Mouse (Mus musculus) cortical plate, adult 2 months (tissue): ENCODE data around the gene Cracr2b. TPM values are rescaled to one million over a fixed set of nuclear protein-coding genes. Genes with fewer than 3 reads are reported as not detected.

Experiments
- H3K27ac ChIP-seq: fragments of 200-500 bp; 2 replicates; pipeline ENCODE4 v1.5.1; 2012; ENCODE audit warnings: low read length, control low read depth, inconsistent platforms; ENCODE audit not compliant: insufficient read depth
- H3K4me1 ChIP-seq: fragments of 200-500 bp; 2 replicates; pipeline ENCODE4 v1.6.1; 2011; ENCODE audit warnings: low read length; ENCODE audit not compliant: control insufficient read depth, insufficient read depth
- H3K4me3 ChIP-seq: fragments of 200-500 bp; 2 replicates; pipeline ENCODE4 v1.5.1; 2011; ENCODE audit warnings: mild to moderate bottlenecking, low read length, control low read depth; ENCODE audit not compliant: insufficient read depth
- CTCF ChIP-seq: fragments of 200-500 bp; IDR thresholded peaks from 2 replicates; pipeline ENCODE4 v1.5.1; 2011; ENCODE audit warnings: mild to moderate bottlenecking, control low read depth, low read length; ENCODE audit not compliant: insufficient read depth; ENCODE audit errors: extremely low read depth
- POLR2A ChIP-seq: fragments of 200-500 bp; IDR thresholded peaks from 2 replicates; pipeline ENCODE4 v1.6.1; 2011; ENCODE audit warnings: mild to moderate bottlenecking, low read length, control low read depth; ENCODE audit not compliant: insufficient read depth; ENCODE audit errors: extremely low read depth
- polyA plus RNA-seq: library from polyadenylated mRNA; depleted of rRNA; stranded (reverse); fragments of >200 nt; gene quantifications from 2 replicates; pipeline ENCODE4 v1.2.3, GENCODE M21; 2012; rRNA removed

Gene Cracr2b
- polyA plus RNA-seq, 1 experiment: 4.8 TPM

DNA sequence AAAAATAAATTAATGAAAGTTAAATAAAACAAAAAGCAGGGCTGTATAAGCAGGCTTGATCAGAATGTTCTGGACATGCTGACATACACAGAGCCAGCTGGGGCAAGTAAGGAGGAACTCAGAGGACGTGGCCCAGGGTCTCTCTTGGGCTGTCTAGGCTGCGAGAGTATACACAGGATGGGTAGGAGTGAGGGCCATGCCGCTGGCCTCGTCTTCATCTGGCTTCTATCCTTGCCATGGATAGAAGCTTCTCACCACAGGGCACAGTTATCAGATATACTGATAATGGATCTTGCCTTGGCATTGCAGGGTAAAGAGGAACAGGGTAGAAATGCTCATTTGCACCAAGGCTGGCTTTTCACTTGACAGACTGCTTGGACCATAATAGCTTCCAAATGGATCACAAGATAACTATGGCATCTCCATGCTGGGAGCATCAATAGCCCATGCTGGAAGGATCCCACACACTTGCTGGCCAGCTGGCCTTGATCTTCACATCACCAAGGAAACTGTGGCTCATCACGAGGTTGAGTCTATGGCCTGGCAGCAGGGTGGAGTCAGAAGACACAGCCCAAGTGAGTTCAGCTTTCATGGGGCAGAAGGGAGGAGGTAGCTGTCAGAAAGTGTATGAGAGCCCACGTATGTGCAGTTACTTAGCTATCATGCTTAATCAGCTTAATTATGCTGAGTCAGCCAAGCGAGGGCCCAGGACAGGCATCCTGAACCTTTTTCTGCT is 41.1 kb downstream of the Cracr2b start:
- no peak for TF ChIP-seq CTCF
- no peak for TF ChIP-seq POLR2A
- H3K4me1 ChIP-seq: no peaks in the 10 kb centered on the region
- no peak overlapping the region for H3K4me3 ChIP-seq
- H3K27ac ChIP-seq: no peak overlapping the region

DNA sequence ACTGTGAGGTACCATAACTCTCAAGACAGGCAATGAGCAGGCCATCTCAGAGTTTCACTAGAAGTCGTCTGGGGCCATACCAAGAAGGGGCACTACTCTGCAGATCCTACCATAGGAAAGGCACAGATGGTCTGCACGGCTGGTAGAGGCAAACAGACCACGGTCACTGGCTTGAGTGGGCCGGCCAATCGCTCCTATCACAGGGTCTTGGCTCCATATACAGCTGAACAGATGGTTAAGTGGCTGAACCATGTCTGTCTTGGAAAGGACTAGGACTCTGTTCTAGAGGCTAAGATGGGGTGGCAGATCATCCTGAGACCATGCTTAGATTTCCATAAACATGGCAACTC is 41.6 kb downstream of the Cracr2b start:
- H3K4me3 ChIP-seq: no peak overlapping the region
- TF ChIP-seq POLR2A (no peak), CTCF (no peak)
- no peak overlapping the region for H3K27ac ChIP-seq
- H3K4me1 ChIP-seq: no peaks in the 10 kb centered on the region

DNA sequence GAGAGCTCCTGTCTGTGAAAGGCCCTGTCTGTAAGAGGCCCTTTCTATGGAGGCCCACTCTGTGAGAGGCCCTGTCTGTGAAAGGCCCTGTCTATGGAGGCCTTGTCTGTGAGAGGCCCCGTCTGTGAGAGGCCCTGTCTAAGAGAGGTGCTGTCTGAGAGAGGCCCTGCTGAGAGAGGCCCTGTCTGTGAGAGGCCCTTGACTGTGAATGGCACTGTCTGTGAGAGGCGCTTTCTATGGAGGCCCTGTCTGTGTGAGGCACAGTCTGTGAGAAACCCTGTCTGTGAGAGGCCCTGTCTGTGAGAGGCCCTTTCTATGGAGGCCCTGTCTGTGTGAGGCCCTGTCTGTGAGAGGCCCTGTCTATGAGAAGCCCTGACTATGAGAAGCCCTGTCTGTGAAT is 45.4 kb downstream of the Cracr2b start:
- Histone ChIP-seq H3K4me3 (no peak overlapping the region), H3K4me1 (peaks cover 2% of the 10 kb centered on the region; the same call in 1 of the 2 replicates), H3K27ac (no peak overlapping the region)

DNA sequence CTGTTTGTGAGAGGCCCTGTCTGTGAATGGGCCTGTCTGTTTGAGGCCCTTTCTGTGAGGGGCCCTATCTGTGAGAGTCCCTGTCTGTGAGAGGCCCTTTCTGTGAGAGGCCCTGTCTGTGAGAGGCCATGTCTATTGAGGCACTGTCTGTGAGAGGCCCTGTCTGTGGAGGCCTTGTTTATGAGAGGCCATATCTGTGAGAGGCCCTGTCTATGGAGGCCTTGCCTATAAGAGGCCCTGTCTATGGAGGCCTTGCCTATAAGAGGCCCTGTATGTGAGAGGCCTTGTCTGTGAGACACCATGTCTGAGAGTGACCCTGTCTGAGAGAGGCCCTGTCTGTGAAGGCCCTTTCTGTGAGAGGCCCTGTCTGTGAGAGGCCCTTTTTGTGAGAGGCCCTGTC is 47.3 kb downstream of the Cracr2b start:
- TF ChIP-seq CTCF (no peak), POLR2A (no peak)
- H3K27ac ChIP-seq: no peak overlapping the region
- peaks cover 2% of the 10 kb centered on the region; the same call in 1 of the 2 replicates for H3K4me1 ChIP-seq
- H3K4me3 ChIP-seq: no peak overlapping the region

More for the DNA sequence above, 45.4 kb downstream of the Cracr2b start:
- no peak for TF ChIP-seq POLR2A

DNA sequence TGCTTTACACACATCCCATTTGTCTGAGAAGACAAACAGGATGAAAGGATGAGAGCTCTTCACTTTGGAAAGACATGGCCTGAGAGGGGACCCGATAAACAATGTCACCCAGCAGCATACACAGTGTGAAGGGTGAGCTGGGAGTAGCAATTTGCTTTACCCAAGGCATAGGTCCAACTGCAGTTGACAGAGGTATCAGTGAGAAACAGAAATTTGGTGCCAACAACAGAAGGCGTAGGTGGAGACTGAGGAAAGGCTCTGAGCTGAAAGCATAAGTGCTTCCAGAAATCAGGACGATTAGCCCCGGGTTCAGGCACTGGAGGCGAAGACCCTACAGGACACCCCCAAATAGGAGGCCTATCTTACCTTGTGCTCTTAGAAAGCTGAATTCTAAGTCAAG is 49.3 kb downstream of the Cracr2b start:
- no peak overlapping the region for H3K27ac ChIP-seq
- peaks cover 2% of the 10 kb centered on the region; the same call in 1 of the 2 replicates for H3K4me1 ChIP-seq
- TF ChIP-seq POLR2A: no peak
- no peak for TF ChIP-seq CTCF

DNA sequence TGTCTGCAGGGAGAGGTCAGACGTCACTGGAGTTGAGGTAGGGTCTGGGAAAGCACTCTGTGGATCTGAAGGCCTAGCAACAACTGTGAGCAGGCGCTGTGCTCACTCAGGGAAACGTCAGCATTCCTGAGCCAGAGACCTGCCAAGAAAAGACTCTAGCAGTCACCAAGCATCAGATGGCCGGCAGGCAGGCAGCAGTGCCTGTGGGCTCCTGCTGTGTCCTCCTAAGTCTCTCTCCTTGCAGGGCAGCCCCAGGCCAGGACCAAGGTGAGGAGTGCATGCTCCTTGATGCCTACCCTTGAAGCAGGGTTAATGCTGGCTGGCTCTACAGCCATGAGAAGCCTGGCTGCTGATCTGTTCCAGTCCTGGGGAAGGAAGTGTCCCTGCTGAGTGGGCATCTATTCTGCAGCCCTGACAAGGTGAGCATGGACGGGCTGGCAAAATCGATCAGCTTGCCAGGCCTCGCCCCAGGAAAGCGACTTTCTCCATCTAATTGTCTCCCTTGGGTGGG is 49.8 kb downstream of the Cracr2b start:
- no peak for TF ChIP-seq CTCF
- no peak for TF ChIP-seq POLR2A

More for the DNA sequence above, 49.3 kb downstream of the Cracr2b start:
- H3K4me3 ChIP-seq: no peak overlapping the region

More for the DNA sequence above, 49.8 kb downstream of the Cracr2b start:
- Histone ChIP-seq H3K4me3 (no peak overlapping the region), H3K4me1 (peaks cover 2% of the 10 kb centered on the region; the same call in 1 of the 2 replicates), H3K27ac (no peak overlapping the region)

Other genes with a start within 250 kb of the Cracr2b start
- gene Lmntd2, start 247.0 kb upstream of the Cracr2b start, polyA plus RNA-seq: 0.17 and 0.27 TPM in 2 replicates
- gene Rassf7, start 245.2 kb upstream of the Cracr2b start, polyA plus RNA-seq: 1.5 and 2.2 TPM in 2 replicates
- 24.3 and 26.0 TPM in 2 replicates for gene Phrf1, start 232.3 kb upstream of the Cracr2b start, polyA plus RNA-seq
- gene Irf7, start 194.6 kb upstream of the Cracr2b start, polyA plus RNA-seq: 6.8 and 7.5 TPM in 2 replicates
- gene Cdhr5, start 184.3 kb upstream of the Cracr2b start, polyA plus RNA-seq: 0.04 TPM in 1 of 2 replicates, not detected in the other
- gene Sct, start 182.0 kb upstream of the Cracr2b start, polyA plus RNA-seq: 0.27 and 0.38 TPM in 2 replicates
- gene Drd4, start 169.1 kb upstream of the Cracr2b start, polyA plus RNA-seq: 0.42 and 0.50 TPM in 2 replicates
- gene Deaf1, start 133.4 kb upstream of the Cracr2b start, polyA plus RNA-seq: 31.8 and 35.5 TPM in 2 replicates
- gene Tmem80, start 133.4 kb upstream of the Cracr2b start, polyA plus RNA-seq: 56.7 and 59.2 TPM in 2 replicates
- gene Eps8l2, start 122.2 kb upstream of the Cracr2b start, polyA plus RNA-seq: 6.7 and 6.8 TPM in 2 replicates
- 182 and 193 TPM in 2 replicates for gene Taldo1, start 68.9 kb upstream of the Cracr2b start, polyA plus RNA-seq
- 57.0 and 58.9 TPM in 2 replicates for gene Gatd1, start 47.0 kb upstream of the Cracr2b start, polyA plus RNA-seq
- gene Cend1, start 31.6 kb upstream of the Cracr2b start, polyA plus RNA-seq: 228 and 231 TPM in 2 replicates
- gene Slc25a22, start 23.2 kb upstream of the Cracr2b start, polyA plus RNA-seq: 242 and 244 TPM in 2 replicates
- gene Pidd1, start 17.1 kb upstream of the Cracr2b start, polyA plus RNA-seq: 2.7 and 2.8 TPM in 2 replicates
- 611 and 653 TPM in 2 replicates for gene Rplp2, start 13.7 kb upstream of the Cracr2b start, polyA plus RNA-seq
- gene Pnpla2, start 5.9 kb upstream of the Cracr2b start, polyA plus RNA-seq: 31.6 and 32.2 TPM in 2 replicates
- 63.5 and 66.0 TPM in 2 replicates for gene Cd151, start 6.3 kb downstream of the Cracr2b start, polyA plus RNA-seq
- 49.3 and 52.1 TPM in 2 replicates for gene Polr2l, start 14.0 kb downstream of the Cracr2b start, polyA plus RNA-seq
- gene Tspan4, start 14.1 kb downstream of the Cracr2b start, polyA plus RNA-seq: 32.4 and 33.0 TPM in 2 replicates
- gene Chid1, start 78.8 kb downstream of the Cracr2b start, polyA plus RNA-seq: 43.0 and 48.8 TPM in 2 replicates
- gene Ap2a2, start 101.1 kb downstream of the Cracr2b start, polyA plus RNA-seq: 70.2 and 75.7 TPM in 2 replicates
- 0.02 TPM in 1 of 2 replicates, not detected in the other for gene Muc6, start 194.2 kb downstream of the Cracr2b start, polyA plus RNA-seq
- 0.36 and 0.44 TPM in 2 replicates for gene Muc2, start 229.2 kb downstream of the Cracr2b start, polyA plus RNA-seq